Mouse (Mus musculus) brown adipose tissue, adult 24 weeks (tissue): ENCODE measurements at regions not wholly inside any gene's neighbourhood (a gene's known extent, or its start where the extent isn't known, plus 50 kb on each side); places are given as distances from the start of the nearest gene placed in this dataset.

Experiments
- H3K27ac ChIP-seq: fragments of 200-500 bp; replicated peaks from 2 replicates; pipeline ENCODE4 v1.5.1; 2012; ENCODE audit warnings: low read depth, mild to moderate bottlenecking, low read length
- H3K4me1 ChIP-seq: fragments of 200-500 bp; 2 replicates; pipeline ENCODE4 v1.6.1; 2012; ENCODE audit warnings: low read length, mixed read lengths; ENCODE audit not compliant: control insufficient read depth, insufficient read depth, insufficient read length
- H3K4me3 ChIP-seq: fragments of 200-500 bp; 2 replicates; pipeline ENCODE4 v1.5.1; 2012; ENCODE audit warnings: low read depth, mild to moderate bottlenecking, low read length, moderate library complexity; ENCODE audit not compliant: insufficient read depth

GRCm38 (mm10) chr12:27431338-27431737, 89.0 kb upstream of the Sox11 start:
- Histone ChIP-seq H3K4me1 (no peaks in the 10 kb centered on the region), H3K4me3 (no peak overlapping the region), H3K27ac (no peak overlapping the region)

DNA sequence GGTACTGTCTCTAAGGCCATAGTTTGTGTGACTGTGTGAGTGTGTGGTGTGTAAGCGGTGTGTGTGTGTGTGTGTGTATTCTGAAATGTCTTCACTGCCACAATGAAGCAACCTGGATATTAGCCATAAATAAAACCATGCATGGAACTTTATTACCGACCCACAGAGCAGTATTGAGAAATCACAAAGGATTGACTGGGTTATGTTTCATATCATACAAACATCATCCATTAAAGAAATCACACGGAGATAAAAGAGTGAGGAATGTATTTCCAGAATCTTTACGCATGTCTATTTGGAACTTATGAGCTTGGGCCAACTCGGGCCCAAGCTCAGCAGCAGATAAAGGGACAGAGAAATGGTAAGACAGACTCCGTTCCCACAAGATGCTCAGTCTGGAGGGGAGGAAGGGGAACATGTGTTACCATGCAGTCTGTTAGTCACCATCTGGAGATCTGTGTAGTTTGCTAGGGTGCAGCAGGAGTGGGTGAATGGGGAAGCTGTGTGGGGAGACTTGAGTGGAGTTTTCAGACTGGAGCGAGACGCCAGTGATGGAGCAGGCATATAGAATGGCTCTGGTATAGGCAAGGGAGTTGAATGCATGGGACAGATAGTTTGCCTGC, 75.1 kb upstream of the Sox11 start:
- Histone ChIP-seq H3K4me1 (no peaks in the 10 kb centered on the region), H3K27ac (no peak overlapping the region), H3K4me3 (no peak overlapping the region)

DNA sequence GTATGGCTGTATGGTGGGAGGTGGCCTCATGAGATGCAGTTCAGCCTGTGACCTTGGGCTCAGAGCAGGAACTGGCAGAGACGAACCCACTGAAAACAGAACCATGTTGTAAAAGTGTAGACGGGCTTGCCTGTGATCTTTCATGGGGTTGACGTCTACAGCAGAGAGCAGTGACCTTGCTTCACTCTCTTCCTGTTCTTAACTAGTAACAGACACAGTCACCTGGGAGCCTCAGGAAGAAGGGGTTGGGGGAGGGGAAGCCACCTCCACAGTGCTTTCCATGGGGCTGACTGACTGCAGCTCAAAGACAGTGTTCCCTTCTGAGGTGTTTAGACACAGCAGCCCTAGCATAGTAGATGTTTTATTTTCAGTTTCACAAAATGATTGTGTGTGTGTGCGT, 68.2 kb upstream of the Sox11 start:
- Histone ChIP-seq H3K27ac (no peak overlapping the region), H3K4me1 (no peaks in the 10 kb centered on the region)

DNA sequence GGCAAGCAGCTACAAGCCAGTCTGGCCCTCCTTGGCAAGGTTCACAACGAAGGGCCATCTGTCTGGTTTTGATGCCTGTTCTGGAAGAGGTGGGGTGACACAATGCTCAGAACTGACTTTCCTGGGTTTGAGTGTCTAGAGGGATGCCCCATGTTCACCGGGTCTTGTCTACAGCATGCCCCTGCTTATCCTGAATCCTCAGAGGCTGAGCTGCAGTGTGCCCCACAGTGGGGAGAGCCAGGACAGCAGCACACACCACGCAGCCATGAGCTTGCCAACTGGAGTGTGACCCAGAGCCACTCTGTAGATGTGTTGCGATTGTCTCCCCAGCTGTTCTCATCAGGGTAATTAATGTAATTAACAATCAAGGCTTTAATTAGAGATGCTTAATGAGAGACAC, 66.1 kb upstream of the Sox11 start:
- H3K4me1 ChIP-seq, result no peaks in the 10 kb centered on the region
- H3K27ac ChIP-seq, result no peak overlapping the region
- H3K4me3 ChIP-seq, result no peak overlapping the region

More for the DNA sequence above, 68.2 kb upstream of the Sox11 start:
- H3K4me3 ChIP-seq, result no peak overlapping the region

DNA sequence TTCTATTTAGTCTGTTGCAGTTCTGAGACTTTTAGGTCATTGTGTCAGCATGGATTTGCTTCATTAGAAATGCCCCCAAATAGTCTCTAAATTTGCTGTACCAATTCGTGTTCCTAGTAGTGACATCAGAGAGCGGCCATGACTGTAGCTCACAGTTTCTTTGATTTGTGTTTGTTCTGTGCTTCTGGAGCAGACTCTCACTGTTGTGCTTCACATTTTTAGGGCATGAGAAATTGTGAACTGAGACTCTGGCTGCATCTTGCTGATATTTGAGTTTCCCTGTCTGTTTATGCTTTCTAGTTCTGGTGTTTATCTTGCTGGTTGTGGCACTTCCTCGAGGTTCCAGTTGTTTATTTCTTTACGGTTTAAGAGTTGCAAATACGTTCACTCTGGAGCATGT, 57.0 kb upstream of the Sox11 start:
- H3K4me3 ChIP-seq, result no peak overlapping the region
- H3K27ac ChIP-seq, result no peak overlapping the region
- no peaks in the 10 kb centered on the region for H3K4me1 ChIP-seq
